Mouse (Mus musculus) Muller cell, postnatal 12 days (primary cell): ENCODE results near the gene Gstp2.

ENCODE experiments used
- DNase-seq: peaks from one replicate; pipeline ENCODE4 v3.0.0-alpha.2; 2015; ENCODE audit errors: inconsistent ontology term

Gstp2 gene

GRCm38 (mm10) chr19:4045966-4046865 lies at the start of gene Gstp2:
Gene Gstp2 (minus strand): TSS chr19:4046023.
- peak; percentile 78 for DNase-seq

GRCm38 (mm10) chr19:4094774-4095303 lies 49.0 kb upstream of the Gstp2 start:
- DNase-seq, result no peak

- no peak for DNase-seq
These were observed 48.5 kb upstream of the Gstp2 start for GRCm38 (mm10) chr19:4094348-4094747.

GRCm38 (mm10) chr19:4093772-4094171 lies 47.9 kb upstream of the Gstp2 start:
- no peak for DNase-seq

GRCm38 (mm10) chr19:4092750-4093149 lies 46.9 kb upstream of the Gstp2 start:
- no peak for DNase-seq

GRCm38 (mm10) chr19:4091383-4091782 lies 45.6 kb upstream of the Gstp2 start:
- DNase-seq, result no peak

GRCm38 (mm10) chr19:4090446-4090845 lies 44.6 kb upstream of the Gstp2 start:
- no peak for DNase-seq

- no peak for DNase-seq
These were observed 43.3 kb upstream of the Gstp2 start for GRCm38 (mm10) chr19:4089128-4089527.

GRCm38 (mm10) chr19:4088146-4088545 lies 42.3 kb upstream of the Gstp2 start:
- no peak for DNase-seq

GRCm38 (mm10) chr19:4087090-4087489 lies 41.3 kb upstream of the Gstp2 start:
- DNase-seq, result no peak

GRCm38 (mm10) chr19:4086156-4086555 lies 40.3 kb upstream of the Gstp2 start:
- no peak for DNase-seq

- DNase-seq, result no peak
These were observed 39.2 kb upstream of the Gstp2 start for GRCm38 (mm10) chr19:4084984-4085383.

- no peak for DNase-seq
These were observed 38.0 kb upstream of the Gstp2 start for GRCm38 (mm10) chr19:4083826-4084225.

- no peak for DNase-seq
These were observed 37.5 kb upstream of the Gstp2 start for GRCm38 (mm10) chr19:4083316-4083715.

- DNase-seq, result no peak
These were observed 36.6 kb upstream of the Gstp2 start for GRCm38 (mm10) chr19:4082219-4082965.

- DNase-seq, result no peak
These were observed 35.6 kb upstream of the Gstp2 start, which contains the start of gene Cabp2 for GRCm38 (mm10) chr19:4081394-4081793. Gene Cabp2 (plus strand): TSS chr19:4081578.

- DNase-seq, result no peak
These were observed 34.7 kb upstream of the Gstp2 start for GRCm38 (mm10) chr19:4080511-4081009.

GRCm38 (mm10) chr19:4079594-4079993 lies 33.8 kb upstream of the Gstp2 start:
- DNase-seq, result no peak

- no peak for DNase-seq
These were observed 29.7 kb upstream of the Gstp2 start for GRCm38 (mm10) chr19:4075531-4075930.

- DNase-seq, result no peak
These were observed 27.0 kb upstream of the Gstp2 start for GRCm38 (mm10) chr19:4072706-4073424.

- DNase-seq, result no peak
These were observed 25.6 kb upstream of the Gstp2 start for GRCm38 (mm10) chr19:4071406-4071805.

- DNase-seq, result no peak
These were observed 24.9 kb upstream of the Gstp2 start for GRCm38 (mm10) chr19:4070756-4071155.
